Mouse (Mus musculus) gastrocnemius, adult 8-10 months (tissue): ENCODE data around the gene Bcl6. TPM values are rescaled to one million over a fixed set of nuclear protein-coding genes. Genes with fewer than 3 reads are reported as not detected.

ENCODE experiments used
- DNase-seq, 2 experiments: peaks; one replicate each; pipeline ENCODE4 v3.0.0; 2022; ENCODE audit warnings: low spot score in 2 of 2
- total RNA-seq, 4 experiments: library from RNA; stranded (reverse); gene quantifications; 2 replicates each; pipeline ENCODE4 v1.2.4; 2022

Gene Bcl6
- total RNA-seq, 4 experiments from 2014 or later, result 43.6 to 72.2 (median 55.8) TPM

DNA sequence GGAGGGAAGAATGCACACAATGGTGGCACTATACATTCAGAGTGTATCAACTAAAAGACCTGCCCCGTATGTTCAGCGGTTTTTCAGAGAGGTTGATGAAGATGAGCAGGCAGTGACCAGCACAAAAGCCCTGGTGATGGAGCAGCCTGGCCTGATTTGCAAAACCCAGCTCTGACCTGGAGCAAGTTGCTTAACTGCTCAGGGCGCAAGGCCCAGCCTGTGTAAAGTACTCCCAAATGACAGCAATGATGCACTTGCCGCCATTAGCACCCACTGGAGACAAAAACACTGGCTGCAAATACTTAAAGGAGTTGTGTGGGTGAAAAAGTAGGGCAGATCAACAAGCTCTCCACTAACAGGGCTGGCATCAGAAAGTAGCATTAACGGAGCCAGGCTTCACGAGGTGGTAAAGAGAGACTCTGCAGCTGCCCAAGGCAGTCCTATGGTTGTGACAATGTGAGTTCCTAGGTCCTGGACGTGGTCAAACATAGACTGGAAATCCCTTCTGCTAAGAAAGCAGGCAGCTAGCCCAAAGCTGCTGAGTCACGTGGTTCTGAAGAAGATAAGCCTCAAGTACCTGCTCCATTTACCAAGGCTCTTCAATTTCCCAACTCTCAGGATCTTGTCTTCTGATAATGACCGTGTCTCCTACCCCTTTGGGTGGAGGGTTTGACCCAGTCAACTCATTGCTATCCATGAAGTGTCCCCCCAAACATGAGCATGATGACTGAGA is 14.9 kb downstream of the Bcl6 start:
- no peak for DNase-seq

DNA sequence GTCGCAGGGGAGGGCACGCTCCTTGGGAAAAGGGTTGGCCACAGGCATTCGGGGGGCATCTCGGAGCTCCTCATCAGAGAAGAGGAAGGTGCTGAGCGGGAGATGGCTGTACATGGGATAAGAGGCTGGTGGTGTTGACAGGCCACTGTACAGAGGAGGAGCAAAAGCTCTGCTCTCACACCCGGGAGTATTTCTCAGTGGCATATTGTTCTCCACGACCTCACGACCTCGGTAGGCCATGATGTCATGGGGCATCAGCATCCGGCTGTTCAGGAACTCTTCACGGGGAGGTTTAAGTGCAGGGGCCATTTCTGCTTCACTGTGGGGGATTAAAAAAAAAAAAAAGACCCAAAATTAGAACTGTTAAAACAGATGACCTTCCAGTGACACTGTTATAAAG is 15.8 kb downstream of the Bcl6 start:
- DNase-seq, result no peak

DNA sequence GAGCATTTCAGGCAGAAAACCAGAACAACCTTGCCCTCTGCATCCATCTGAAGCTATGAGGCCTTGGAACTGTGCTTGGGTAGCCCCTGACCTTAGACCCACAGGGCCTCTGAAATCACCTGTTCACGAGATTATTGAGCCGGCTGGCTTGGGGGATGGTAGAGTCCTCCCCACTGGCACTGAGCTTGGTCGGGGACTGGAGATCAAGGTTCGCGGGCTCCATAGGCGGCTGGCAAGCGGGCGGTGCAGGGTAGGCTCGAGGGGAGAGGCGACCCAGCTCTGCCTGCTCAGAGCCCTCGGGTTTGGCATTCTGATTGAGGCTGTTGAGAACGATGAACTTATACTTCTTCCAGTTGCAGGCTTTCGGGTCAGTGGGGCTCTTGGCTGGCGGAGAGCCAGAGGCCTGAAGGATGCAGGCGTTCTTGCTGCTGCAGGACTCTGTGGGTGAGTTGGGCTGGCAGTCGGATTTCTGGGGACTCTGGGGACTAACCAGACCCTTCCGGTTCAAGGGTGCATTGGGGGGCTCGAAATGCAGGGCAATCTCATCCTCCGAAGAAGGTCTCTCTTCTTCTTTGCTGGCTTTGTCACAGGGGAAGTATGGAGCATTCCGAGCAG is 16.4 kb downstream of the Bcl6 start:
- no peak for DNase-seq

DNA sequence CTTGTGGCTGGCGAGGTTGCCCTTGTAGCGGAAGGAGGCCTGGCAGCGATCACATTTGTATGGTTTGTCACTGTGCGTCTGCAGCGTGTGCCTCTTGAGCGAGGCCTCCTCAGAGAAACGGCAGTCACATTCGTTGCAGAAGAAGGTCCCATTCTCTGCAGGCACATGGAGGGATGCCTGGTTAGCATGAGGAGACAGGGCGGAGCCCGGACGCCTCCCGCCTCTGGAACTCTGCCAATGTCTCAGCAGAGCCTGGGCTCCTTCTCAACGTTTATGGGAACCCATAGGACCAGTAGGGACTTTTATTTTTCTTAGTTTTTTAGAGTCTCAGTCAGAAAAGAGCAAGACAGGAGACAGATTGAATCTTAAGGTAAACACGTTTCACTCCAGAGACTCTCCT is 18.7 kb downstream of the Bcl6 start:
- DNase-seq, result no peak

DNA sequence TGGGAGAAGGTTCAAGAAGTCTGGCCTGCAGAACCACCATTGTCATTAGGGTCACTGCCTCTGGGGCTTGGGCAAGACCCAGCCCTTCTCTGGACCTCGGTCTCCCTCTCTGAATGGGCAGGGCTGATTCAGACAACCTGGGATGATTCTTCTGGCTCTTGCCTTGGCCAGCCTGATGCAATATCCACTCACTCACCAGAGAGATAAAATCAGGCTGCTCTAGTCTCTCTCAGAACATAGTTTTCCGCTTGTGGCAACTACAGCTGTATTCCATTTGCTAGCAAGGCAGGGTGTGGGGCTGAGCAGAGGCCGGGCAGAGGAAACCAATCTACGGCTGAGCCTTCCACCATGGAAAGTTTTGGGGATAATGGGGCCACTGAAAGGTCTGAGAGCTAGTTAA is 19.8 kb downstream of the Bcl6 start:
- DNase-seq, result no peak

DNA sequence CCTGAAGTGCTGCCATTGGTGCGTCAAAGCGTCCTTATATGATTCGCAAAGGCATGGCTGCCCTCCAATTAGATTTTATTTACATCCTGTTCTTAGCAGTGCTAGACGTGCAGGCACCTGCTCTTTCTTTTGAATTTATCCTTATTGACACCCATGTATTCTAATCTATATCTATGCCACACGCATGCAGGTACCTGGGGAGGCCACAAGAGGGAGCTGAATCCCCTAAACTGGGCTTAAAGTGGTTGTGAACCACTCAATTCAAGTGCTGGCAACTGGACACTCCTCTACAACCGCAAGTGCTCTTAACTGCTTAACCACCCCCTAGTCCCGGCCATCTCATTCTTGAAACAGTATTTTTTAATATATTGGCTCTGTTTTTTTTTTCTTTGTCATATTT is 21.4 kb downstream of the Bcl6 start:
- no peak for DNase-seq

DNA sequence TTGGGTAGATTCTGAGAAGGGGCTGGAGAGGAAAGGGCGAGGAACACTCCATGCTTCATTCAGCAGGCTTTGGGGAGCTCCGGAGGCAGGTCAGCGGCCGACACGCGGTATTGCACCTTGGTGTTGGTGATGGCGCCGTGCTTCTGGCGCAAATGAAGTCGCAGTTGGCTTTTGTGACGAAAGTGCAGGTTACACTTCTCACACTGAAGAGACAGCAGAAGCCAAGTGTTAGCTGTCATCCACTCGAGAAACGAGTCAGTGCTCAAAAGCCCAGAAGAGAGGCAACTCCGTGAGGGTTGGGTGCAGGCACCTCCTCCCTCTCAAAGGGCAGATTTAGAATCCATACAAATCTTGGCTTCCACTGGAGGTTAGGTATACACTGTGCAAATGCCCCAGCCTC is 22.6 kb downstream of the Bcl6 start:
- DNase-seq, result no peak

DNA sequence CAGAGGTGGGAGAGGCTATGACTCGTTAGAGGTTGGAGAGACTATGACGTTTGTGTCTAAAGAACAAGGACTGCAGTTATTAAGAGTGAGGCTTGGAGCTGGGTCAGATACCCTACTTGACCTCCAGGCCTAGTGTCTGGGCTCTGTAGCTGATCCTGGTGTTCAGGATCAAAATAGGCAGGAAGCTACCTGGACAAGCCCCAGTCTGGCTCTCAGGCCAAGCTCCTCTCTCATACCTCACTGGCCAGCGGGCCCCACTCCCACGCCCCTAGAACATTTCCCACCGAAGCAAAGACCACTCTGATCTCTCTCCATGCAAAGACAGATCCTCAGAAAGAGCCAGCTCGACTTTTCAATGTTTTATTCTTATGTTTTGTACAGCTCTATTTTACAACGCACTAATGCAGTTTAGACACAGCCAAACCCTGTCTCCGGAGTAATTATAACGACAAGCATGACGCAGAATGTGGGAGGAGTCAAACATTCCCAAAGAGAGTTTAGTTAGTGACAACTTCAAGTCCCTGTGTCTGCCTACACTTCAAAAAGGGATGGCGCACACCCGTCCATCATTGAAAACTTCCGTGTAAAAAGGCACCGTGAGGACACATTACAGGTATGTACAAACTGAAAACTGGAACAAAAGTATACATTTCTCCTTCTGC is 23.8 kb downstream of the Bcl6 start:
- DNase-seq, result no peak

DNA sequence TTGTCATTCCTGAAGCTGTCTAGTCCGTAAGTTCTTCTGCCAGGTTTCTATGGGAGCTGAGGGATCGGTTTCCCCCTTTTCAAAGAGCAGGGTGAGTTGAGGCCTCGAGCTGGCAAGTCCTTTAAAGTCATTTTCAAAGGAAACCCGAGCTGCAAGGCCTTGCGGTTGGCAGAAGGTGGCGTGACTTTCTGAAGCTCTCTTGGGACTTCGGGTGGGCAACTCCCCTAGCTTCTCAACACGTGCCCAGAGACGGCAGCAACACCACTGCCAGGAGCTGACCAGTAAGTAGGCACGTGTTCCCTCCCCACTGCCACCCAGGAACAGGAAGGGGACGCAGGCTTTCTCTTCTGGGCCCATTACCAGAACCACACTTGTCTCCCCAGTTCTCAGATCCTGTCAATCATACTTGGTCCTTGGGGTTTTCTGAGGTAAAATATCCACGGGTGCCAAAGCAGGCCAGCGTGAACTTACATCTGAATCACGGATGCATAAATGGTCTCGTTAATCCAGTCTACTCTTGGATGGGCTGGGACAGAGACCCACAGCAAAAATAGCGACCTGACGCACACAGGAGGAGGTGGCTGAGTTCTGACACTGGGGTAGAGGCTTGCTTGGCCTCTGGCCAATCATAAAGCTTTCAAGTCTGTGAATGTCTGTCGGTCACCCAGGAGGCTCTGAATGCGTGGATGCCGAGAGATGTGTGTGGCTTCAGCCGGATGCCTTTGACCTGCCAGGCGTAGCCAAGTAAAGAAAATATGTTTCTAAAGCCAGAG is 24.6 kb downstream of the Bcl6 start:
- peak in 1 of 2 experiments; percentile 58 for DNase-seq

DNA sequence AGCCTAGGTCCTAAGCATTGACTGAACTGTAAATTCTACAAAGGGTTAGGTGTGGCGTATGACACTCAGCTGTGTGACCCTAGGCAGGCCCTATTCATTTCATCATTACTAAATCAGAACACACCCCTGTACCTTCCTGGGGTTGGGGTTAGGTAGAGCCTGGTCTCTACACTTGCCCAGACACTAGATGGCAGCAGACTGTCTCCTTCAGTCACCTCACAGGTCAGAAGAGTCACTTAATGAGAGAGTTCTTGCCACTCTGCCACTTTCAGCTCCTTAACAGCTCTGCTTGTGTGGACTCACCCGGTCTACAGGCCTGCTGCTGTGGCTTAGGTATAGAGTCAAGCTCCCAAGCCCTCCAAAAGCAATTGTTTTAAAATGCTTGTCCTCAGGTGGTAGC is 26.3 kb downstream of the Bcl6 start:
- DNase-seq, result no peak

DNA sequence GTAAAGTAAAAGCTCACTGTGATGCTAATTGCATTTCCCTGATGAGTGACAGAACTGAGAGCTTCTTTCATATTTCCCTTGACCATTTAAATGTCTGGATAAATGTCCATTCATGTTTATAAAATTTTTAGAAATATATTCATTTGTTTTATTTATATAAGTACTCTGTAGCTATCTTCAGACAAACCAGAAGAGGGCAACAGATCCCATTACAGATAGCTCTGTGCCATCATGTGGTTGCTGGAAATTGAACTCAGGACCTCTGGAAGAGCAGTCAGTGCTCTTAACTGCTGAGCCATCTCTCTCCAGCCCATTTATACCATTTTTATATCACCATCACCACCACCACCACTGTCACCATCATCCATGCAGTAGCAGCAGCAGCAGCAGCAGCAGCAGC is 29.7 kb downstream of the Bcl6 start:
- DNase-seq, result no peak

DNA sequence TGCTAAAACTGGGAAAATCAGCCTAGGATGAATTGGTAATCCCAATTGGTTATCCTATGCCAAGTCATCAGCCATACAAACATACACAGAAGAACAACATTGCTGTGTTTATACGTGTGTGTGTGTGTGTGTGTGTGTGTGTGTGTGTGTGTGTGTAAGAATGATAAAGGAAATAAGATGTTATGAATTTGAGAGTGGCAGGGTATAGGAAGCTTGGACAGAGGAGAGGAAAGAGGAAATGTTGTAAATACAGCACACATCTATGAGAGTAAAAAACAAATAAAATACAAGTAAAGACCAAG is 34.7 kb downstream of the Bcl6 start:
- no peak for DNase-seq

DNA sequence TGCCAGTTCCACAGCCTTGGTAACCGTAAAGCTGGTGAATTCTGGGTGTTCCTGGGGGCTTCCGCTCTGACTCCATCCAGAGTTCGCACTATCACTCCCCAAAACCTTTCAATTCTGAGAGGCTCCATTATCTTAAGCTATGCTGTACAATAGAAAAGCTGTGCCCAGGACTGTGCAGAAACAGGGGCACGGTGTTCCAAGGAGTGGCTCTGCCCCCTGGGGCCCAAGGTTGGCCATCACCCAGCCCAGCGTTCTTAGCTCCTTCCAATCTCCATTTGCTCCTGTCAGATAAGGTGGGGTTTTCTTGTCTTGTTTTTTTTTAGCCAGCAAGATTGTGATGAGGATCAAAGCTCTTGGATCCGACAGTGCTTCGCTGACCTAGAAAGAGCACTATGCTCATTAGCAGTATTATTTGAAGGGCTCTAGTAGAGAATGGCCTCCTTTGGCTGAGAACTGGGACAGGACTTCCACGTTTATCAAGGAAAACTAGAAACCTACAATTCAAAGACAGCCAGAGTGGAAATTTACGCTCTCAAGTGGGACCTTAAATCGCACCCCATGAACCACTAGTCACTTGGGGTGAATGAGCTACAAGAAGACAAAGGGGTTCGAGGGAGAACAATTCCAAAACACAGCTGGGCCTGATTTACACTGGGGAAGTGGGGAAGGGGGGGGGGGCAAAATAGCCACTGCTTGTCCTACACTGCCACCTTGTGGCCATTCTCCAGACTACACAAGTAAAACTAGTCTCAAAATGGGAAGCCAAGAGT is 35.3 kb downstream of the Bcl6 start:
- DNase-seq, result no peak

DNA sequence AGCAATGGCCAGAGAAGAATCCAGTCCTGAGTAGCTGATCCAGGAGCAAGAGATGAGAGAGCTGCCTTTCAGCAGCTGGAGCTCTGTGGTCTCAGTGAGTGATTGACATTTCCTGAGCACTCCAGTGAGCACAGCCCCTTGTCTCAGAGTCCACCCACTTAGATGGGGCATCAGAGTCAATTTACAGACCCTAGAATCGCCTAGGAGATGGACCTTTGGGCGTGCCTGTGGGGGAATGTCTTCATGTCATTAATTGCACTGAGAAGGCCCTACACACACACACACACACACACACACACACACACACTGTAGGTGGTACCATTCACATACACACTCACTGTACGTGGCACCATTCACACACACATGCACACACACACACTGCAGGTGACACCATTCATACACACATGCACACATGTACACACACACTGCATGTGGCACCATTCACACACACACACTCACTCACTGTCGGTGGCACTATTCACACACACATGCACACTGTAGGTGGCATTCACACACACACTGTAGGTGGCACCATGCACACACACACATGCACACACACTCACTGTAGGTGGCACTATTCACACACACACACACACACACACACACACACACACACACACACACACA is 36.4 kb downstream of the Bcl6 start:
- no peak for DNase-seq

DNA sequence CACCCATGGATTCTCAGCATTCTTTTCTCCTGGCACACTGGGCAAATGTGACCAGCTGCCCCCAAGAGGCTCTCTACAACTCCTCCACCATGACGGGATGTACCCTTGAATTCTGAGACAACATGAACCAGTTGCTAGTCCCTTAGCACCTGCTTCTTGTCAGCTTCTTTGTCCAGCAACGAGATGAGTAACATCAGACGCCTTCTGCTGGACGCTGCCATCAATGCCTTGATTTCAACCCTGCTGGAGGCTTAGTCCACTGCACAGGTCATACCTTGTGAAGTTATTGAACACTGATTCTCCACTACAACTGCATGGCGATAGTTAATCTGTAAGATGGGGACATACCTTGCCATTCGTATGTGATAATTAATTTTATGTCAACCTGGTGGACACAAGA is 41.0 kb downstream of the Bcl6 start:
- no peak for DNase-seq

DNA sequence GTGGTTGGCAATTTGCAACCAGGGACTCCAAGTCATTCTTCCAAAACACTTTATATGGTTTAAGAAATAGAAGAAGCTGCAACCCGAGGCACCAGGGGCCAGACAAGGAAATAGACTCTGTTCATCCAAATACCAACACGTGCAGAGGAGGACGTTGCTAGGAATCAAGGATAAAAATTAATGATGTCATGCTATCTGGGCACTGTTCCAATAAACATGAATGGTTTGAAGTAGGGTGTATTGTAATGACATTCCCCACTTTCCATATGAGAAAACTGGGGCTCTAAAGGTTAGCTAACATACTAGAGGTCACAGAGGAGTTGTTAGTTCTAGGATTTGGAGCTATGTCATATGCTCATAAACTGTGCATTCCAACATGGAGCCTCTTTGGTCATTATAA is 43.9 kb downstream of the Bcl6 start:
- DNase-seq, result no peak

DNA sequence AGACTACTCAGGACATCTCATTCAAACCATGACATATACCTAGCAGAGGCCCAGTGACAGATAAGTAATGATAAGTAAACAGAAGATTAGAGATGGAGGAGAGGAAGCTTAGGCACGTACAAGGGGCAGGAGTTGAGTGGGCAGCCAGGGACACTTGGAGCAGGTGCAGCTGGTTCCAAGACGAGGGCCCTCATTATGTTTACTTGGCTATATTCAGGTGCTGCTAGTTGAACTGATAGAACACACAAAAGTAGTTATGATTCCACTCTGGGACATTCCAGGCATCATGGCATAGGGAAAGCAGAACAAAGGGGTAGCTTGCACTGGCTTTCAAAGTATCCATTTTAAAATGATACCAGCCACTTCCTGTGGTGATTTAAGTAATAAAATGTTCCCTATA is 54.3 kb downstream of the Bcl6 start:
- no peak for DNase-seq

DNA sequence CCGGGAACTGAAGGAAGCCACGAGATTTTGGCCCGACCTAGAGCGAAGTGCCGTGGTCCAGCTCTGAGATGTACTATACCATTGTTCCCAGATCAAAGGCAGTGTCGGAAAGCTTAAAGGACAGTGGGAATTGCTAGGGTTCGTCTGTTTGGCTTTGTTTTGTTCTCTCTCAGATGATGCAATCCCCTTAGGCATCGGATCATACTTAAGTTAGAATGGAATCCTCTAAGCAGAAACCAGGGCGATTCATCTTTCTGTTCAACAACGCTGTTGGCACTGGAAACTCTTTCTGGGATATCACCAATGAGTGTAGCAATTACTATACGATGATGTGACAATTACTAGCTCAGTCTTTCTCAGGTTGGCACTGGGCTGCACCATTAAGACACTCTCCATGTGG is 56.4 kb downstream of the Bcl6 start, which contains the start of gene Rtp2:
Gene Rtp2, minus strand, starts transcription at position 101 of the 400 bp plus-strand sequence.
- no peak for DNase-seq

DNA sequence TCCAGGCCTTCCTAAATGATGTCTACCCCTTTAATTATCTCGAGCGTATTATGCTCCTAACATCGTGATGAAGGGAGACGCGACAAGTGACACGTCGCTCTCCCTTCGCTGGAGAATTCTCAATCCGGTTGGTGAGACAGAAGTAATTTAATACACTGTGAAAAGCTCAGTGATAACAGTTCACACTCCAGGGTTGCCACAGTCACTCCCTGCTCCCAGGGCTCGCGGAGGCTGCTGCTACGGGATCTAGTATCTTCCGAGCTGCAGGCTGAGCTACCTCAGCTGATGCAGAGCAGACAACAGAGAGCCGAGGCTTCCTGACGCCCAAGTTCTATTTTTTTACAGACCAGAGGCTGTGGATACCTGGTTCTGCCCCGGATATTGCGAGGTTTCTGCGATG is 57.4 kb downstream of the Bcl6 start:
- no peak for DNase-seq

DNA sequence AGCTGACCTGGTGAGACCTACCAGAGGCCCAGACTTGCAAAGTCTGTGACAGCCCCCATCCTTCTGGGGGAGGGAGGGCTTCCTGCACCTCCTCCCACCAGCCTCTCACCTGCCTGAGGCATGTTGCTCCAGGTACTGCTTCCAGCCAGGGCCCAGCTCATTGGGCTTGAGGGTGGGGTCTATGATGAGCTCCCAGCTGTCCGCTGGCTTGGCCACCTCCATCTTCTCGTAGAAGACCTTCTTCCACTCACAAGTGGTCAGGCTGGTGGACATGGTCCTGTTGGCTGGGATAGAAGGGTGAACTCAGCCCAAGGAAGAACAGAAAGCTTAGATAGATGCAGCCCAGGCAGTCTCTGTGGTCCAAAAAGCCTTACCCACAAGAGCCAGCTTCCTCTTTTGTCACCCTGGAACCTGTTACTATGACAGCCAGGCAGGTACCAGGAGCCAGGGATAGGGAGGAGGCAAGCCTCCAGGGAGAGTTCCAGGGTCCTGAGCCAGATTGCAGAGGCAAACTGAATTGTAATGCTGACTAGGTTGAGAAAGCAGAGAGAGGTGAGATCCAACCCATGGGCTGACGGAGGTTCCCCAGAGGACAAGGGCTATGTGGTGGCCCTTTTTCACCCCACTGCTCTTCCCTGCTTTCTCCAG is 58.1 kb downstream of the Bcl6 start:
- no peak for DNase-seq
